Mouse (Mus musculus) MEL (cell line): ENCODE results near the gene Sec14l4. TPM values are rescaled to one million over a fixed set of nuclear protein-coding genes. Genes with fewer than 3 reads are reported as not detected.

Experiments used
- DNase-seq: peaks from one replicate; pipeline ENCODE4 v3.0.0; 2011; ENCODE audit warnings: low read depth, low spot score
- H3K27ac ChIP-seq: 2 replicates; pipeline ENCODE4 v1.5.1; 2012; ENCODE audit warnings: low read depth, mild to moderate bottlenecking, control low read depth, low read length, moderate library complexity; ENCODE audit not compliant: control insufficient read depth
- H3K27me3 ChIP-seq, 2 experiments: fragments of 150-350 bp in 1 of 2; sonication (generic) in 1 of 2; 2 replicates each; pipeline ENCODE4 v1.6.1; 2012; ENCODE audit warnings: low read length in 2 of 2, mild to moderate bottlenecking in 2 of 2, improper control_type of control experiment in 1 of 2, moderate library complexity in 1 of 2; ENCODE audit not compliant: insufficient read depth in 2 of 2, control insufficient read depth in 1 of 2
- H3K36me3 ChIP-seq, 2 experiments: 2 replicates each; pipeline ENCODE4 v1.6.1; 2012 to 2014; ENCODE audit warnings: low read length in 2 of 2, improper control_type of control experiment in 1 of 2, inconsistent platforms in 1 of 2, mild to moderate bottlenecking in 1 of 2; ENCODE audit not compliant: insufficient read depth in 2 of 2, control insufficient read depth in 1 of 2
- H3K4me1 ChIP-seq, 2 experiments: fragments of 150-350 bp in 1 of 2; sonication (generic) in 1 of 2; 2 replicates each; pipeline ENCODE4 v1.6.1; 2012; ENCODE audit warnings: low read length in 2 of 2, improper control_type of control experiment in 1 of 2, mild to moderate bottlenecking in 1 of 2; ENCODE audit not compliant: insufficient read depth in 2 of 2, control insufficient read depth in 1 of 2
- H3K4me3 ChIP-seq, 2 experiments: fragments of 150-350 bp in 1 of 2; sonication (generic) in 1 of 2; 2 replicates each; pipeline ENCODE4 v1.5.1; 2012; ENCODE audit warnings: low read depth in 2 of 2, low read length in 2 of 2, mild to moderate bottlenecking in 2 of 2, moderate library complexity in 2 of 2, control low read depth in 1 of 2, improper control_type of control experiment in 1 of 2; ENCODE audit not compliant: control insufficient read depth in 1 of 2, insufficient read depth in 1 of 2
- H3K79me2 ChIP-seq: 2 replicates; pipeline ENCODE4 v1.6.1; 2012; ENCODE audit warnings: mild to moderate bottlenecking, low read length, moderate library complexity; ENCODE audit not compliant: control insufficient read depth, poor library complexity, insufficient read depth
- H3K9ac ChIP-seq: 2 replicates; pipeline ENCODE4 v1.6.1; 2012; ENCODE audit warnings: low read depth, mild to moderate bottlenecking, control low read depth, low read length, moderate library complexity; ENCODE audit not compliant: control insufficient read depth, poor library complexity, severe bottlenecking
- H3K9me3 ChIP-seq: fragments of 150-350 bp; sonication (generic); replicated peaks from 2 replicates; pipeline ENCODE4 v1.6.1; 2012; ENCODE audit warnings: mild to moderate bottlenecking, low read length, improper control_type of control experiment, moderate library complexity; ENCODE audit not compliant: insufficient read depth
- CHD2 ChIP-seq: IDR thresholded peaks from 2 replicates; pipeline ENCODE4 v1.6.1; 2011; ENCODE audit warnings: low read length, improper control_type of control experiment
- EP300 ChIP-seq, 2 experiments: IDR thresholded peaks; 2 replicates each; pipeline ENCODE4 v1.6.1; 2011; ENCODE audit warnings: improper control_type of control experiment in 2 of 2, low read length in 2 of 2, low read depth in 1 of 2, mild to moderate bottlenecking in 1 of 2
- GATA1 ChIP-seq: IDR thresholded peaks from 2 replicates; pipeline ENCODE4 v1.6.1; 2011; ENCODE audit warnings: low read depth, low read length, improper control_type of control experiment
- HCFC1 ChIP-seq: IDR thresholded peaks from 2 replicates; pipeline ENCODE4 v1.6.1; 2012; ENCODE audit warnings: low read depth, mild to moderate bottlenecking, inconsistent platforms, low read length, improper control_type of control experiment, moderate library complexity
- MAFK ChIP-seq: IDR thresholded peaks from 2 replicates; pipeline ENCODE4 v1.6.1; 2011; ENCODE audit warnings: low read depth, mild to moderate bottlenecking, low read length, improper control_type of control experiment, borderline replicate concordance
- MAX ChIP-seq: IDR thresholded peaks from 2 replicates; pipeline ENCODE4 v1.6.1; 2011; ENCODE audit warnings: low read length, improper control_type of control experiment
- MXI1 ChIP-seq: IDR thresholded peaks from 2 replicates; pipeline ENCODE4 v1.6.1; 2011; ENCODE audit warnings: mild to moderate bottlenecking, low read depth, low read length, improper control_type of control experiment
- MYB ChIP-seq: IDR thresholded peaks from 2 replicates; pipeline ENCODE4 v1.6.1; 2011; ENCODE audit warnings: mild to moderate bottlenecking, low read depth, low read length, improper control_type of control experiment
- NRF1 ChIP-seq: IDR thresholded peaks from 2 replicates; pipeline ENCODE4 v1.6.1; 2014; ENCODE audit warnings: low read depth, mild to moderate bottlenecking, inconsistent platforms, low read length, improper control_type of control experiment, moderate library complexity; ENCODE audit not compliant: poor library complexity, insufficient read depth, severe bottlenecking
- POLR2A ChIP-seq, 2 experiments: IDR thresholded peaks; 2 replicates each; pipeline ENCODE4 v1.6.1; 2011 to 2012; ENCODE audit warnings: low read length in 2 of 2, mild to moderate bottlenecking in 2 of 2, control low read depth in 1 of 2, improper control_type of control experiment in 1 of 2, low read depth in 1 of 2, moderate library complexity in 1 of 2; ENCODE audit not compliant: control insufficient read depth in 1 of 2, insufficient read depth in 1 of 2, poor library complexity in 1 of 2
- RAD21 ChIP-seq: IDR thresholded peaks from 2 replicates; pipeline ENCODE4 v1.6.1; 2011; ENCODE audit warnings: mild to moderate bottlenecking, low read depth, low read length, improper control_type of control experiment
- SMC3 ChIP-seq: IDR thresholded peaks from 2 replicates; pipeline ENCODE4 v1.6.1; 2011; ENCODE audit warnings: low read depth, low read length, improper control_type of control experiment
- TCF12 ChIP-seq: IDR thresholded peaks from 2 replicates; pipeline ENCODE4 v1.6.1; 2014; ENCODE audit warnings: low read depth, mild to moderate bottlenecking, inconsistent platforms, low read length, improper control_type of control experiment, moderate library complexity
- UBTF ChIP-seq: IDR thresholded peaks from 2 replicates; pipeline ENCODE4 v1.6.1; 2012; ENCODE audit warnings: low read depth, mild to moderate bottlenecking, inconsistent platforms, low read length, improper control_type of control experiment, moderate library complexity, borderline replicate concordance; ENCODE audit not compliant: insufficient read depth
- USF1 ChIP-seq: IDR thresholded peaks from 2 replicates; pipeline ENCODE4 v1.6.1; 2014; ENCODE audit warnings: low read depth, mild to moderate bottlenecking, inconsistent platforms, low read length, improper control_type of control experiment, moderate library complexity
- USF2 ChIP-seq, 2 experiments: IDR thresholded peaks; 2 replicates each; pipeline ENCODE4 v1.6.1; 2011 to 2012; ENCODE audit warnings: improper control_type of control experiment in 2 of 2, low read length in 2 of 2, borderline replicate concordance in 1 of 2, inconsistent platforms in 1 of 2, low read depth in 1 of 2, mild to moderate bottlenecking in 1 of 2; ENCODE audit not compliant: insufficient read depth in 1 of 2
- ZC3H11A ChIP-seq: IDR thresholded peaks from 2 replicates; pipeline ENCODE4 v1.6.1; 2012; ENCODE audit warnings: low read depth, mild to moderate bottlenecking, inconsistent platforms, low read length, improper control_type of control experiment
- ZKSCAN1 ChIP-seq: IDR thresholded peaks from 2 replicates; pipeline ENCODE4 v1.6.1; 2012; ENCODE audit warnings: low read depth, mild to moderate bottlenecking, inconsistent platforms, low read length, improper control_type of control experiment, moderate library complexity
- ZNF384 ChIP-seq: IDR thresholded peaks from 2 replicates; pipeline ENCODE4 v1.6.1; 2012; ENCODE audit warnings: low read depth, mild to moderate bottlenecking, inconsistent platforms, low read length, improper control_type of control experiment
- polyA plus RNA-seq, 2 experiments: library from polyadenylated mRNA; stranded (reverse) in 1 of 2; unstranded in 1 of 2; fragments of >175 nt in 1 of 2; fragments of >200 nt in 1 of 2; gene quantifications; 2 replicates each; pipeline versions ENCODE4 v1.2.1 to v1.2.4; 2012; ENCODE audit warnings: low replicate concordance in 2 of 2, low read depth in 1 of 2; ENCODE audit not compliant: insufficient read length in 2 of 2, insufficient read depth in 1 of 2, missing spikeins in 1 of 2
- total RNA-seq: library from RNA; depleted of rRNA; stranded (reverse); fragments of 300-350 nt; gene quantifications from 2 replicates; pipeline ENCODE4 v1.2.3, GENCODE M21; 2012

Sec14l4 gene
- total and polyA plus RNA-seq, 3 experiments = not detected

DNA sequence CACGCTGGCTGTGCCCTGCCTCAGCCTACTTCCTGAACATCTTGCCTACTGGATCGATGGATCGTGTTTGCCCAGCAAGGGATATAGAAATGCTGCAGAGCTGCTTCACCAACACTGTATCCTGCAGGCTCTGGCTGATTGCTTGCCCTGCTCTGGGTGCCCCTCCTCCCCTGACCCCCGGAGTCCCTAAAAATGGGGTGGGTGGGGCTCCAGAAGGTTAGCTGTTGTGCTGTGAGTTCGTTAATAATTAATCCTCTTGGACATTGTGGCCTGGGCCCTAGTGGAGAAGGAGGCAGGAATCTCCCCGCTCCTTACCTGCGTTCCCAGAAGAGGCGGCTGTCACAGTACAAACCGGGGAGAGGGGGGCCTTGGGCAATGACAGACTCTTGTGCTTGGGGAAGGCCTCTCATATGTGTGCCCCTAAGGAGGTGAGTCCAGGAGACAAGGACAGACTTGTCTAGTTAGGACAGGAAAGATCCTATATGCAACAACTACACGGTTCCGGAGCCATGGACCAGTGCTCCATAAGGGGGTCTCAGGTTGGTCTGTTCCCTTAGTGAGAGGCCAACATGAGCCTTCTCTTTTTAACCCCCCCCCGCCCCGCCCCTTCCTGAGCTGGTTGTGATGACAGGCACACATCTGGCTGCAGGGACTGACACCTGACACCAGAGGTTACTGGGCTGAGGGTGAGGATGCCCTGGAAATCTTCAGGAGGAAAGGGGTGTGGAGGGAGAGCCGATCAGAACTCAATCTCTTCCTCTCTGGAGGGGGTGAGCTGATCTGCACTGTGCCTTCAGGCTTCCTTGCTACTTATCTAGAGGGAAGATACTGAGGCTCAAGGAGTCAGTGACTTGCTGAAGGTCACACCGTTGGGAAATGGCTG, 47.2 kb upstream of the Sec14l4 start:
- Histone ChIP-seq H3K36me3 (peaks cover 0 to under 1% of the 10 kb centered on the region in 2 experiments; a peak in 1 of 4 replicates), H3K4me1 (no peaks in the 10 kb centered on the region), H3K27ac (no peak overlapping the region), H3K9me3 (no peaks in the 10 kb centered on the region)
- TF ChIP-seq TCF12 (no peak), HCFC1 (no peak), ZKSCAN1 (no peak), NRF1 (no peak), SMC3 (no peak), MAFK (no peak), CHD2 (no peak), USF2 (IDR thresholded peaks at IDR 0.05; ENCODE audit: borderline replicate concordance in 1 of 2, insufficient read depth in 1 of 2, low read depth in 1 of 2, low read length in 2 of 2) (no peak), ZC3H11A (no peak), GATA1 (no peak), RAD21 (no peak), UBTF (no peak), ZNF384 (no peak), MYB (no peak), MXI1 (no peak), MAX (no peak), POLR2A (IDR thresholded peaks at IDR 0.05; ENCODE audit: control insufficient read depth in 1 of 2, insufficient read depth in 1 of 2, low read depth in 1 of 2, low read length in 2 of 2, poor library complexity in 1 of 2) (no peak), USF1 (no peak), EP300 (IDR thresholded peaks at IDR 0.05; ENCODE audit: low read depth in 1 of 2, low read length in 2 of 2) (no peak)
- TF ChIP-seq, all 39 proteins: peak for 0
- no peaks in the 10 kb centered on the region for H3K79me2 ChIP-seq
- no peaks in the 10 kb centered on the region for H3K27me3 ChIP-seq
- H3K4me3 ChIP-seq = no peak overlapping the region
- H3K9ac ChIP-seq = no peak overlapping the region
- DNase-seq = no peak

DNA sequence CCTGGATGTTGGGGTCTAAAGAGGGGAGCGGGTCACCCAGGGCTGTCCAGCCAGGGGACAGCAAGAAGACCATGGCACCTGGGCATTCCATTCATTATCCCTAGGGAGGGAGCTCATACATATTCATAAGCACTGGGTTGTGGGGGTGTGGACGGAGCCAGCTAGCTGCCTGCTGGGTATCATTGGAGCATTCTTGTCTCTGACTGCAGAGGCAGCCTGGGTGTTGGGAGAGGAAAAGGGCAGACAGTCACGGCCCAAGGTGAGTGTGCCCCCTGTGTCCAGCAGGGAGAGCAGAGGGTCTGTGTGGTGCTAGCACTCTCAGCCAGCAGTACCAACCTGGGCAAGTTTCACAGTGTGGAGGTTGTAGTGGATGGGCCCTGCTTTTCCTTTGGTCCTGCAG, 41.5 kb upstream of the Sec14l4 start:
- Histone ChIP-seq H3K27me3 (no peaks in the 10 kb centered on the region; a peak in 2 of 4 replicates), H3K36me3 (no peaks in the 10 kb centered on the region), H3K9me3 (no peaks in the 10 kb centered on the region), H3K27ac (no peak overlapping the region)
- no peak for TF ChIP-seq CHD2
- TF ChIP-seq, all 39 proteins: peak for 0
- no peak overlapping the region for H3K9ac ChIP-seq
- no peak for DNase-seq
- H3K4me3 ChIP-seq = no peak overlapping the region
- H3K79me2 ChIP-seq = no peaks in the 10 kb centered on the region
- H3K4me1 ChIP-seq = no peaks in the 10 kb centered on the region
